In genomic region chr5:25127865-25128264, GRCm38 (mm10) we compare ENCODE assay signal across 31 mouse cellular contexts. TPM values are rescaled to one million over a fixed set of nuclear protein-coding genes. Genes with fewer than 3 reads are reported as not detected.
DNase-seq lines count a peak whose midpoint lies in the region; ATAC-seq and TF ChIP-seq lines count a peak whose summit lies in the region.
"Had no signal": no experiment of that assay in that cellular context is flagged by ENCODE, and none has a peak within 500 bp of the region (broad histone marks: within the 10 kb centered on the region; RNA-seq: fewer than 3 reads in every experiment).

No protein-coding gene starts in this region.

- DNase-seq in limb, embryonic 10.5 days (ENCODE audit: low spot score): peak; percentile 14
- DNase-seq in heart, postnatal 4 days: no peak
- DNase-seq in layer of hippocampus, adult 11-12 months (ENCODE audit: low spot score): no peak
- DNase-seq in liver, postnatal 0 days: no peak
- DNase-seq: adrenal gland, adult 2 months; adrenal gland, postnatal 14 days; cerebellum, adult 18-20 months; cerebellum, adult 9-10 months; cerebellum, postnatal 14 days; gastrocnemius, postnatal 10 days; gastrocnemius, postnatal 36 days had no signal

- 96% methylated on average over 4 of the region's 4 CpGs for WGBS in limb, embryonic 10.5 days
- 58% methylated on average over 4 of the region's 4 CpGs for WGBS in liver, postnatal 0 days (ENCODE audit: insufficient replicate concordance)

- TF ChIP-seq CTCF in liver, postnatal 0 days (IDR thresholded peaks at IDR 0.05; ENCODE audit: low read depth): no peak

- H3K4me3 ChIP-seq in limb, embryonic 10.5 days: no peak overlapping the region
- no peak overlapping the region for H3K4me3 ChIP-seq in liver, postnatal 0 days (ENCODE audit: low read depth, low read length)
- H3K4me3 ChIP-seq: forebrain, embryonic 10.5 days; forebrain, embryonic 13.5 days; hindbrain, embryonic 10.5 days; hindbrain, embryonic 13.5 days had no signal

- H3K27ac ChIP-seq in limb, embryonic 10.5 days: no peak overlapping the region
- H3K27ac ChIP-seq in liver, postnatal 0 days (ENCODE audit: low read depth): no peak overlapping the region
- H3K27ac ChIP-seq: forebrain, embryonic 10.5 days; forebrain, embryonic 13.5 days; hindbrain, embryonic 10.5 days; hindbrain, embryonic 13.5 days had no signal

- H3K4me2 ChIP-seq in liver, postnatal 0 days (ENCODE audit: low read depth, low read length): no peak overlapping the region
- H3K4me2 ChIP-seq: forebrain, embryonic 13.5 days; heart, embryonic 11.5 days; hindbrain, embryonic 13.5 days had no signal

- peak; percentile 62 for ATAC-seq in CD4-positive, CD25-positive, alpha-beta regulatory T cell, adult 4 months
- peak; percentile 42 for ATAC-seq in granulocyte monocyte progenitor cell, adult 5-6 weeks (replicated peaks; ENCODE audit: poor library complexity, severe bottlenecking)
- peak; percentile 48; the same call in 1 of the 2 replicates for ATAC-seq in neutrophil, adult 5-6 weeks (ENCODE audit: extremely low read depth, insufficient number of reproducible peaks, low FRiP score, poor library complexity, severe bottlenecking)
- ATAC-seq in liver, postnatal 0 days: no peak
- ATAC-seq: forebrain, embryonic 13.5 days; forebrain, embryonic 16.5 days; hindbrain, embryonic 16.5 days had no signal

- H3K4me1 ChIP-seq in limb, embryonic 10.5 days: no peaks in the 10 kb centered on the region
- H3K4me1 ChIP-seq in liver, postnatal 0 days (ENCODE audit: insufficient read depth): no peaks in the 10 kb centered on the region
- H3K4me1 ChIP-seq: forebrain, embryonic 10.5 days; forebrain, embryonic 13.5 days; hindbrain, embryonic 13.5 days had no signal

- no peak for TF ChIP-seq EP300 in liver, postnatal 0 days (IDR thresholded peaks at IDR 0.05; ENCODE audit: low read depth)

- no peak overlapping the region for H3K9ac ChIP-seq in liver, postnatal 0 days (replicated peaks)
- H3K9ac ChIP-seq: forebrain, embryonic 13.5 days; hindbrain, embryonic 13.5 days had no signal

- H3K36me3 ChIP-seq in limb, embryonic 10.5 days: no peaks in the 10 kb centered on the region
- no peaks in the 10 kb centered on the region for H3K36me3 ChIP-seq in liver, postnatal 0 days (replicated peaks; ENCODE audit: insufficient read depth, low read length)
- H3K36me3 ChIP-seq: forebrain, embryonic 10.5 days; hindbrain, embryonic 10.5 days; hindbrain, embryonic 13.5 days had no signal

- no peaks in the 10 kb centered on the region for H3K27me3 ChIP-seq in limb, embryonic 10.5 days (ENCODE audit: low read depth, poor library complexity, severe bottlenecking)
- no peaks in the 10 kb centered on the region for H3K27me3 ChIP-seq in liver, postnatal 0 days (ENCODE audit: insufficient read depth, low read length)
- H3K27me3 ChIP-seq: forebrain, embryonic 13.5 days; hindbrain, embryonic 13.5 days had no signal

- no peaks in the 10 kb centered on the region for H3K9me3 ChIP-seq in limb, embryonic 10.5 days (replicated peaks)
- no peaks in the 10 kb centered on the region for H3K9me3 ChIP-seq in liver, postnatal 0 days (ENCODE audit: low read length)
- H3K9me3 ChIP-seq: forebrain, embryonic 10.5 days; forebrain, embryonic 13.5 days; hindbrain, embryonic 10.5 days; hindbrain, embryonic 13.5 days had no signal

RNA-seq across cellular contexts. Expression of gene Prkag2, which starts 27.4 kb away (rescaled TPM):
- 10 to 100 TPM; 22.7 to 26.9 TPM for polyA plus RNA-seq in CD4-positive, CD25-positive, alpha-beta regulatory T cell, adult 4 months (2017; shearing (Covaris generic))
- total RNA-seq in granulocyte monocyte progenitor cell, adult 5-6 weeks (2014; fragmentation: Nextera tagmentation): 27.3 and 27.5 TPM in 2 replicates
- 18.2 and 22.7 TPM in 2 replicates for total RNA-seq in granulocyte monocyte progenitor cell, adult 5-6 weeks (2017)
- 33.3 and 35.1 TPM in 2 replicates for polyA plus RNA-seq in limb, embryonic 10.5 days (2016; fragmentation: Nextera tagmentation; extraction: Ambion mirVana)
- total RNA-seq in neutrophil, adult 5-6 weeks (2017): 33.3 and 37.0 TPM in 2 replicates
- total RNA-seq in heart, postnatal 4 days (2021): 100 to 1,000 TPM; 143 to 152 TPM
- polyA plus RNA-seq in liver, postnatal 0 days (2015; fragmentation: Nextera tagmentation; extraction: Ambion mirVana): 6.8 and 7.3 TPM in 2 replicates

RNA-seq across cellular contexts. Expression of gene Galntl5, which starts 53.4 kb away (rescaled TPM):
- not detected for polyA plus RNA-seq in CD4-positive, CD25-positive, alpha-beta regulatory T cell, adult 4 months (2017; shearing (Covaris generic))
- total RNA-seq in granulocyte monocyte progenitor cell, adult 5-6 weeks (2014; fragmentation: Nextera tagmentation): not detected in 2 replicates
- total RNA-seq in granulocyte monocyte progenitor cell, adult 5-6 weeks (2017): not detected in 2 replicates
- not detected in 2 replicates for polyA plus RNA-seq in limb, embryonic 10.5 days (2016; fragmentation: Nextera tagmentation; extraction: Ambion mirVana)
- total RNA-seq in neutrophil, adult 5-6 weeks (2017): 0.25 TPM in 1 of 2 replicates, not detected in the other
- not detected for total RNA-seq in heart, postnatal 4 days (2021)
- not detected in 2 replicates for polyA plus RNA-seq in liver, postnatal 0 days (2015; fragmentation: Nextera tagmentation; extraction: Ambion mirVana)
- total RNA-seq: adrenal gland, adult 2 months; adrenal gland, postnatal 14 days; gastrocnemius, adult 18-20 months; gastrocnemius, postnatal 10 days; gastrocnemius, postnatal 36 days; heart, adult 8-10 months; heart, postnatal 25 days; MEL had no signal
- polyA plus RNA-seq: adrenal gland, adult 2 months; C2C12; embryonic facial prominence, embryonic 11.5 days; embryonic facial prominence, embryonic 14.5 days; forebrain, embryonic 10.5 days; forebrain, embryonic 13.5 days; forebrain, embryonic 16.5 days; heart, embryonic 11.5 days; heart, embryonic 14.5 days; heart, postnatal 0 days; hindbrain, embryonic 10.5 days; hindbrain, embryonic 13.5 days; hindbrain, embryonic 16.5 days; intestine, embryonic 14.5 days had no signal
